Mouse (Mus musculus) right cerebral cortex, postnatal 10 days (tissue): ENCODE measurements at regions not wholly inside any gene's neighbourhood (a gene's known extent, or its start where the extent isn't known, plus 50 kb on each side); places are given as distances from the start of the nearest gene placed in this dataset.
"Not testable (repeated sequence)": the region's sequence is repeated elsewhere in the genome, so short reads cannot be mapped to it uniquely, and the experiment has no call there.

ENCODE experiments used
- DNase-seq, 2 experiments: peaks; one replicate each; pipeline ENCODE4 v3.0.0; 2021; ENCODE audit warnings: low spot score in 2 of 2

GRCm38 (mm10) chr4:22131751-22132736, 200.9 kb downstream of the Faxc start:
- DNase-seq: peak; percentile 69 to 73

- no peak for DNase-seq
These were observed 202.7 kb downstream of the Faxc start for GRCm38 (mm10) chr4:22133547-22134495.

DNA sequence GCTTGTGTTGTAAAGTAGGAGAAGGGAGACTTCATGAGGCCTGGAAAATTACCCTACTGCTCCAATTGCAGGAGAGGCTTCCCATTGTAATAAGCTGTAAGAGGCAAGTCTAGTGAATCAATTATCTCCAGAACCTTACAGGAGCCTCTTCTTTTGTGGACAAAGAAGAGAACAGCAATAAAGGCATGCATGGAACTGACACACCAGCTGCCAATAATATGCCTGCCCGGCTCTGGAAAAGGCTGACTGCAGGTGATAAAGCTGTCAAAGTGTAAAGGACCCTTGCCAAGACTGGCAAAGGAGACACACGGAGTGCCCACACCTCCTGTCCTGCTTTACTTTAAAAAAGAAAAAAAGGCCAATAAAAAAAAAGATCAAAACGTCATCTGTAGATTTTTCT, 209.0 kb downstream of the Faxc start:
- DNase-seq: no peak

GRCm38 (mm10) chr4:22143546-22143945, 212.4 kb downstream of the Faxc start:
- no peak for DNase-seq

DNA sequence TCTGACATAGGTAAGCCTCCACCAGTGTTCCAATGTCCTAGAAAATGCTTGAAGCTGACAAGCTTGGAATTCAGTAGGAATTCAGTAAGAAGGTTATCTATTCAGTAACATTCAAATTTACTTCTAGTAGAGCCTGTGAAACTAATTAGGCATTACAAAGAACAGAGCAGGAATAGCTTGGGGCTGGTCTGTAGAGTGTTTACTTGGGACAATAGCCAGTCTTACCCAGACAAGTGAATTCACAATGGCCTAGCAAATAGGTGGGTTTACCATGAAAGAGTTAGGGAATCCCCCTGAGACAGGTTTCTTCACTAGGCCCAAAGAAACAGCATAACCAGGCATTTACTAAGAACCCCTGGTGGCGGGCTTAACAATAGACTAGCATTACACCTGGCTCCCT, 212.5 kb upstream of the Fbxl4 start:
- DNase-seq: not testable (repeated sequence)

GRCm38 (mm10) chr4:22146648-22147409, 210.5 kb upstream of the Fbxl4 start:
- no peak for DNase-seq

DNA sequence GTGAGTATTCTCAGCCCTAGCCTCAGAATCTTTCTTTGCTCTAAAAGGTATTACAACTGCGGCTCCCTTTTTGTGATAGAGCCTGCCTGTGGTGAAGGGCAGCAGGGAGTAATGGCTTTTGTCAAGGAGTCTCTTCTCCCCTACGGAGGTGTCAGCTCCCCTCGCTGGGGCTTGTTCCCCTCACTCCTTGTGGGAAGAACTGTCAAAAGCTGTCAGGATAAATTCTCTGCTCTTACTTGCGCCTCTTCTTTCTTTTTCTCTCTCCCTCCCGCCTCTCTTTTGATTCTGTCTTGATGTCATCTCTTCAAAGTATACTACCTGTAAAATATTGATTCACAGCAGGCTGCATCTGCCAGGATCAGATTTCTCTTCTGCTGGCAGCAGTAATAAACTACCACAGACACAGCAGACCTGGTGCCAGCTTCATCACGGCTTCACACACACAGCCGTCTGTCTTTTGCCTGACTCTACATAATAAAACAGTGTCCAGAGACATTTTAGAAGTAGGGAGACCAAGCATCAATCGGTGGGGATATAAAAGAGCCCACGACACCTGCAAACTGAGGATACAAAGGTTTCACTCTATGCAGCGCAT, 205.3 kb upstream of the Fbxl4 start:
- DNase-seq: no peak

- DNase-seq: no peak
These were observed 204.3 kb upstream of the Fbxl4 start for GRCm38 (mm10) chr4:22152971-22153544.

DNA sequence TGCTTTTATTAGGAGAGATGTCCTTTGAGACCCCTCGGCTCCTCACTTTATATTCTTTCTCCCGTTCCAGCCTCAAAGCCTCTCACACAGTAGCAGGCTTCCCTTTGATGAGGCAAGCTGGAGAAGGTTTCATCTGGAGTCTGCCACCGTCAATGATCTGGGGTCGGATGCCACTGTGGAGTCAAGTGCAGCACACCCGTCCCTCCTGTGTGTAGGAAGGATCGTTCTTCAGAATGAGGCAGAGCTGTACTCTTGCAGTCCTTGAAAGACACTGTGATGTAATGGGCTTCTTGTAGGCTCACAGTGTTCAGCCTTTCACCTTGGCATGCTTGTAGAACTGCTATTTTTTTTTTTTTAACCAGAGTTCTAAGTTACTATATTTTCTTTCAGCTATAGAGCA, 203.7 kb upstream of the Fbxl4 start:
- DNase-seq: no peak

- no peak for DNase-seq
These were observed 170.9 kb upstream of the Fbxl4 start for GRCm38 (mm10) chr4:22186422-22186821.

GRCm38 (mm10) chr4:22188141-22189006, 169.0 kb upstream of the Fbxl4 start:
- peak; percentile 26 to 38 for DNase-seq

DNA sequence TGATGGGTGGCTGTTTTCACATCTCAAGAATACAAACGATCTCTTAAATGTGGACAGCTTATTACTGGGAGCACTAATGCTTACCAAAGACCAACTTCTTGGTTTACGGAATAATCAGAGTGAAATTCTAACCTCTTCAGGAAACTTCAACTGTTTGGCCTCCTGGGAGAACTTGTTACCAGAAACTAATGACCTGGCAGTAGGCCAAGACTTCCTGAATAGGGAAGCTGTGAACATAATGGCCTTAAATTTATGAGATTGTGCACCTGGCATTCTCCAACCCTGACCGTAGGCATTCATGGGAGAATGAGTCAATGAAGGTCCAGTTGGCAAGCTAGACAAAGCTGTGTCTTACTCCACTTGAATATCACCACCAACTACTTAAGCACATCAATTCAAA, 160.8 kb upstream of the Fbxl4 start:
- no peak for DNase-seq

GRCm38 (mm10) chr4:22208531-22208930, 148.8 kb upstream of the Fbxl4 start:
- no peak for DNase-seq

- DNase-seq: no peak
These were observed 119.7 kb upstream of the Fbxl4 start for GRCm38 (mm10) chr4:22237640-22238039.

- not testable (repeated sequence) for DNase-seq
These were observed 107.1 kb upstream of the Fbxl4 start for GRCm38 (mm10) chr4:22250276-22250675.

GRCm38 (mm10) chr4:22263903-22264302, 93.4 kb upstream of the Fbxl4 start:
- no peak for DNase-seq

DNA sequence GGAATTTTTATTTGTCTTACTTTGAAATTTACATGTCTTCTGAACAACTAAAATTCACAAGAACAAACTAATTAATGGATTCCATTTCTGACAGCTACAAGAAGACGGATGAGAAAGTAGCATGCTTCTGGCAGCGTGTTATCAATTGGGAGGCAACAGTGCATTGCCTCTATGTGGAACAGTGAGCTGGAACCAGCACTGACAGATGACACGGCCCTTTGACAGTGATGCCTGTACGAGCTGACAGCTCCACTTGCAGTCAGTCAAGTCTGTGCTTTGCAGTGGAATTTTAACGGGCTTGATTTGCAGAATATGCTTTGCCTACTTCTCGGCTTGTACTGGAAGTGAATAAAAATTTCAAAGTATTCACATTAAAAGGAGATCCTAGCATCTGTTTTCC, 88.3 kb upstream of the Fbxl4 start:
- DNase-seq: peak; percentile 26 to 29

DNA sequence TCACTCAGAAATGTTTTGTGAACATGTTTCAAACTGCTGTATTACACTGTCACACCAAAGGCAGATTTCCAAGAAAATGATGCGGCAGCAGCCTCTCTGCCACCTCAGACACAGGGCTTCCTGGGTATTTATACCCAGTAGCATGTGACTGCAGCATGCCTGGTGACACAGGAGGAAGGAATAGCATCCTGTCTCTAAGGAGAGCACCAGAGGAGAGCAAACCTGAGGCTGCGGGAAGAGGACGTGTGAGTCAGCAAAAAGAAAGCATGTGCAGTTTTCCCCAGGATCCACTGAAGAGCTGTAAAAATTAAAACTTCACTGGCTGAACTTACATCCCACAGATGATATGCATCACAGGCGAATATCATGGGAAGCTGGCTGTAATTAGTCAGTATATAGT, 83.2 kb upstream of the Fbxl4 start:
- DNase-seq: peak; percentile 21 to 25

- no peak for DNase-seq
These were observed 74.6 kb upstream of the Fbxl4 start for GRCm38 (mm10) chr4:22282536-22283323.
